Mouse (Mus musculus) right cerebral cortex, adult 18-20 months (tissue): Measurements from ENCODE around the gene Lrrc3c.
"Not testable (repeated sequence)": the region's sequence is repeated elsewhere in the genome, so short reads cannot be mapped to it uniquely, and the experiment has no call there.

ENCODE experiments used
- DNase-seq: peaks from one replicate; pipeline ENCODE4 v3.0.0; 2022; ENCODE audit warnings: mixed read lengths

Lrrc3c gene

GRCm38 (mm10) chr11:98586892-98587563 lies 11.1 kb upstream of the Lrrc3c start, which contains the start of gene Ormdl3:
Gene Ormdl3, minus strand, starts transcription at chr11:98587368.
- peak; percentile 98 for DNase-seq

GRCm38 (mm10) chr11:98587684-98588546 lies 10.2 kb upstream of the Lrrc3c start:
- peak; percentile 51 for DNase-seq

GRCm38 (mm10) chr11:98588833-98589281 lies 9.2 kb upstream of the Lrrc3c start:
- no peak for DNase-seq

- DNase-seq = no peak
Observed at GRCm38 (mm10) chr11:98589306-98589705, 8.8 kb upstream of the Lrrc3c start.

- DNase-seq = no peak
Observed at GRCm38 (mm10) chr11:98590548-98591445, 7.3 kb upstream of the Lrrc3c start.

- DNase-seq = no peak
Observed at GRCm38 (mm10) chr11:98595021-98595420, 3.1 kb upstream of the Lrrc3c start.

- DNase-seq = no peak
Observed at GRCm38 (mm10) chr11:98595473-98595872, 2.6 kb upstream of the Lrrc3c start.

GRCm38 (mm10) chr11:98595955-98596354 lies 2.1 kb upstream of the Lrrc3c start:
- DNase-seq = no peak

- DNase-seq = no peak
Observed at GRCm38 (mm10) chr11:98597363-98597762, 728 bp upstream of the Lrrc3c start.

- no peak for DNase-seq
Observed at GRCm38 (mm10) chr11:98598851-98599290, 780 bp downstream of the Lrrc3c start.

- DNase-seq = no peak
Observed at GRCm38 (mm10) chr11:98599291-98599690, 1.2 kb downstream of the Lrrc3c start.

GRCm38 (mm10) chr11:98602090-98602690 lies 4.1 kb downstream of the Lrrc3c start:
- no peak for DNase-seq

GRCm38 (mm10) chr11:98603953-98604352 lies 5.9 kb downstream of the Lrrc3c start:
- no peak for DNase-seq

- not testable (repeated sequence) for DNase-seq
Observed at GRCm38 (mm10) chr11:98604911-98605310, 6.8 kb downstream of the Lrrc3c start.

- peak; percentile 49 for DNase-seq
Observed at GRCm38 (mm10) chr11:98606763-98607162, 8.7 kb downstream of the Lrrc3c start.

GRCm38 (mm10) chr11:98620791-98621190 lies 22.7 kb downstream of the Lrrc3c start:
- no peak for DNase-seq

- DNase-seq = not testable (repeated sequence)
Observed at GRCm38 (mm10) chr11:98623981-98624380, 25.9 kb downstream of the Lrrc3c start.

GRCm38 (mm10) chr11:98624381-98624780 lies 26.3 kb downstream of the Lrrc3c start:
- not testable (repeated sequence) for DNase-seq

GRCm38 (mm10) chr11:98625611-98626410 lies 27.7 kb downstream of the Lrrc3c start, which contains the start of the genes Gm12355 and Gsdma3:
Gene Gm12355, minus strand, starts transcription at chr11:98625661.
Gene Gsdma3, plus strand, starts transcription at chr11:98626360.
- DNase-seq = no peak

GRCm38 (mm10) chr11:98628706-98629105 lies 30.6 kb downstream of the Lrrc3c start:
- DNase-seq = no peak

- DNase-seq = no peak
Observed at GRCm38 (mm10) chr11:98630646-98631045, 32.6 kb downstream of the Lrrc3c start.
